Mouse (Mus musculus) fibroblast of lung, adult 2 months (primary cell): ENCODE data around the gene Fgf8.
A peak's percentile ranks its signal among the peaks of the same experiment; 100 is the strongest.

Experiments
- DNase-seq: peaks from one replicate; pipeline ENCODE4 v3.0.0-alpha.2; 2011; ENCODE audit warnings: low read depth

Fgf8 gene

DNA sequence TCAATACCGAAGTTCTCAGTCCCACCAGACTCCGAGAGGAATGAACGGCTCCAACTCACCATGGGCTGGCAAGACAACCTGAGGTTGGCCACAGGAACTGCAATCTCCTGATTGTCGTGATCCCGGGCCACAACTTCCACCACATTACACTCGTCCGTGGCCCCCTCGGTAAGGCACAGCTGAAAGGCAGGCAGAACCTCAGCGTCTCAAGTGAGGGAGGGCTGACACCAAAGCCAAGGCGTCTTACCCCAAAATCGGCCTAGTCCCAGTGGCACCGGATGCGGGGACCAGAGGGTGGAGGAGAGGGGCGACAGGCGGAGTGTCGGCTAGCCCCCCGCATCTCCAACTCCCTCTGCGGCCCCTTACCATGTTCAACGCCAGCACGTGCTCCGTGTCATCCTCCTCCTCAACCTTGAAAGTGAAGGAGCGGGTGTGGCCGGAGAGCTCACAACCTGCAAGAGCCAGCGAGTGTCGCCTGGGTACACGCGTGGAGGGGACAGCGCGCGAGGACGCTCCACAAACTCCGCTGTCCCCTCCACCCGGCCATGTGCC, 6.1 kb upstream of the Fgf8 start:
- DNase-seq = no peak

DNA sequence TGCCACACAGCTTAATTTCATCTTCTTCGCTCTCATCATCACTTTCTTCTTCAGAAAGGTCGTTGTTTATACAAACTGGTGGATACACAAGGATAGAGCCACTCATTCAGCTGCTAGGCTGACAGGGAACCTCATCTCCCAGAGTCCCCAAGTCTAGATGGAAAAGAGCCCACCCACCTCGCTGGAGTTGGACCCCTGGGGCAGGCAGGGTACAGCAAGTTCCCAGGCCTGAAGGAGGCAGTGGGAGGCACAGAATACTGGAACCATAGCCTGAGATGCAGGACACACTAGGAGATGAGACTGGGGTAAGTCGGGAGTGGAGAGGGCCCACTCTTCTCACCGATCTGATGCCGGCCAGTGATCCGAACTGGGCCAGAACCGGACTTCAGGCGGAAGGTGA, 5.5 kb upstream of the Fgf8 start:
- no peak for DNase-seq

DNA sequence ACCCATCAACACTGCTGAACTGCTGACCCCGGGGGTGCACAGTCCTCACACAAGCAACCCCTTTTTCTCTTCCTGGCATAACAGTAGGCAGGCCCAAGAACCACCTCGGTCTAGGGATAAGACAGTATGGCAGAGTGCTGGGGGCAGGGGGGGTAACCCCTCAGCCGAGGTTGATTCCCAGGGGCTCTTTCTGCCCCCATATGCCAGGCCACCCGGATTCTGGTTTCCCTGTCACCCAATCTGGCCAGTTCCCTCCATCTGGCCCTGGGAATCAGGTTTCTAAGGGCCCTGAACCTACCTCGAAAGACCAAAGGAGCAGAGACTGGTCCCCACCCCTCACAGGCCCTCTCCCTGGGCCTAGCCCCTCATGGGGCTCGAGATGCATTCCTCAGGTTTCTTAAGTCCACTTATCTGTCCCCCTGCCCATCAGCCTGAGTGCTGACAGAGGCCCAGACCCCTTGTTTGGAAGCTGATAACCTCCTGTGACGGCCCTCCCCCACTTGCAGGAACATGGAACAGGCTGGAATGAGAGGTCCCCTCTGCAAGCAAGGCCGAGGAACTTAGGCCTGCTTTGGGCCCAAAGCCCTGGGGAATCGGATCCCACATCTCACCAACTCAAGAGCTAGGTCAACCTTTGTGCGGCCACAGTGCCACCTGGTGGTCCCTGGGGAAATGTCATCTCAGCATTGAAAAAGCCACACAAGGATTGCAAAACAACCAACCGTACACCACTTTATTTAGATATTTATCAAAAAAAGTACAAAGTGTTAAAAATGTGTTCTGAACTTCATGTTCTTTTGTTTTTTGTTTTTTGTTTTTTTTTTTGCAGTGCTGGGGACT, 4.5 kb upstream of the Fgf8 start:
- DNase-seq = peak; percentile 67

DNA sequence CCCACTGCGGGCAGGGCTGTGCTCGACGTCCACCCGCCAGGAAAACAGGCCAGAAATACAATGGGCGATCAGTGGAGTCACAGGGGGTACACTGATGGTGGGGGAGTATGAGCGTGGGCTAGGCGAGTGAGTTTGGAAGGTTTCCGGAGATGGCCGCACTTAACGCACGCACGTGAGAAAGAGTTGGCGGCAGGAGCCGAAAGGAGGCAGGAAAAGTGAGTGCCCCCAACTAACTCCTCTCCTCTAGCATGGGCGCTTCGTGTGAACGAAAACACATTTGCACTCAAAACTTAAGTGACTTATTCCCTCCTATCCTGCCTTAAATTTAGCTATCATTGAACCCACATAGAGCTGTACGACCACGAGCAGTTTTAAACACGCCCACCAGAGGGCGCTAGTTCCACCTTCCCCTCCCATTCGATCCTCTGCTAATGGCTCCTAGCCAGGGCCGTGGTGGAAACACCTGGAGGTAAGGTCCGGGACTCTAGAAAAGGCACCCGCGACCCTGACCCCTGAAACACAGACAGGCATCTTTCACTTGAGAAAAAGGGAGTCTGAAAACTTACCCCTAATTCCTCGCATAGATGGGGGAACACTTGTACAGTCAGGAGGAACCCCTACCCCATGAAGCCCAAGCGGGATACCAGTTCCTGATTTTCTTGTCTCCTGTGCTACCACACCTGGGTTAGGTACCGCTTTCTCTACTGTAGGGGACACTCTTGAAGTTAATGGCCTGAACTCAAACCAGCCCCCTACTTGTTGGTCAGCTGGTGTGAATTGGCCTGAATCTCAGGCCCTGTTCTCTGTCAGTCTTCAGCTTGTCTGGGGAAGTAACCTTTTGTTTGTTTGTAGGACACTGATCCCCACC, 3.7 kb upstream of the Fgf8 start:
- DNase-seq = peak; percentile 22

DNA sequence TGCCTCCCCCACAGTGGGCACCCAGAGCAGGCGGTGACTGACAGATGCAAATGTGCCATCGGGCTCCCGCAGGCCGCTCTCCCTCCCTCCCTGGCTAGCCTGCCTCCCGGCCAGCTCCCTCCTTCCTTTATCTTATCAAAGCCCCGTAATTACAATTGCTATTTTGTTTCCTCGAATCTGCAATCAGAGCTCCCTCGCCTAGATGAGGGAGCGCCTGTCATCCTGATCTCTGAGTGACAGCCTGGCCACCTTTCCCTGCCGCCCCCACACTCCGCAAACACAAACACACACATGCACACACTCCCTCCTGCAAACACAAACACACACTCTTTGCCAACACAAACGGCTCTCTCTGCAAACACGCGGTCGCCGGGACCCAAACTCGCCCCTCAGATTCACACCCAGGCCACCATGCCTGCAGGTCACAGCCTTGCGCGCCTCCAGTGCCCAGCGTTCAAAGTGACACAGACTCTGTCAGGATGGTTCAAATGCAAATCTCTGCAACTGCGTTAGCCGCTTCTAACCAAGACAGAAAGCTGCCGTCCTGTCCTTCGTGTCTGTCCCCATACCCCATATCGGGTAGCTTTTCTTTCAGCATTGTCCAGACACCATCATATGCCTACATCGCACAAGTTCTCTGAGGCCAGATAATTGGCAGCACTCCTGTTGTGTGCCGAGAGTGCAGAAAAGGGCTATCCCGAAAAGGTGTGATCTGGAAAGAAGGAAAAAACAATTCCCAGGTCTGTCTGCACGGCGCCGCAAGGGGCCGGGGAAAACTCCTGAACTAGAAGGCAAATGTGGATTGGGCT, 2.8 kb upstream of the Fgf8 start:
- no peak for DNase-seq

DNA sequence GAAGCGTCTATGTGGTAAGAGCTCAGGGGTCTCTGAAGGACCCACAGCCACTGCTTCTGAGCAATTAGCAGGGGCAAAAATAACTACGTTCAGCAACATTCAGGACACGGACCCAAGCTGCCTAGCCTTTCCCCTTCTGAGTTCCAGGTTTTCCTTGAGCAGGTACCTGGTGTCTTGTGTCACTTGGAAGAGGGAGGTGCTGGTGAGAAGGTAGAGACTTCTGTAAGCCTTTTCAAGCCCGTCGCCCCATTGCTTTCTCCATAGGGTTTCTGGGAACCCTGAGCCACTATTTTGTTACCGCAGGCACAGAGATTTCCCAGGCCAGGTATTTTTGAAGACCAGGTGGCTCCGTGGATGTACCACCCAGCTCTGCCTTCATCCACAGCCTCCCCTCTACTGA, 904 bp upstream of the Fgf8 start:
- DNase-seq = no peak

DNA sequence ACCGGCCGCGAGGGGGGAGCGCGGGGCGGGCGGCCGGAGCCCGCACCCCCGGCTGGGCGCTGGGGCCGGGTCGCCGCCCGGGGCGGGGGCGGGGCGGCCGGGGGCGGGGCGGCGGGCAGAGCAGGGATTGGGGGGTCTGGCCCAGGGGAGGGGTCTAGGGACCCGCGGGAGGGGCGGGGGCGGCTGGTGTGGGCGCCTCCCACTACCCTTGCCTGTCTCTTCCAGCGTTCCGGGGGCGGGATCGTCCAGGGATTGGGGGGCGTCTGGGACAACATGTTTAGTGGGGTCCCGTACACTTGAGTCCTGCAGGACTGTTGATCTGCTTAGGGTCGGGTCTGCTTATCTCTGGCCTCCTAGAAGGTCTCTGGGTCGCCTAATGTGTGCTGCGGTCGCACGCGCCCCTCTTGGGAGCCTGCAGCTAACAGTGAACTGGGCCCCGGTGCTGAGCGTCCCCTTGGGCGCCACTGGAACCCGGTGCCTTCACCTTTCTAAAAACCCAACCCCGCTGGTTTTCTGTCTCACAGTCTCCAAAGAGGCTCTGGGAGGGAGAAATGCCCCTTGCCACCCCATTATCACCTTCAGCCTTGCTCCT, 365 bp upstream of the Fgf8 start:
- no peak for DNase-seq

DNA sequence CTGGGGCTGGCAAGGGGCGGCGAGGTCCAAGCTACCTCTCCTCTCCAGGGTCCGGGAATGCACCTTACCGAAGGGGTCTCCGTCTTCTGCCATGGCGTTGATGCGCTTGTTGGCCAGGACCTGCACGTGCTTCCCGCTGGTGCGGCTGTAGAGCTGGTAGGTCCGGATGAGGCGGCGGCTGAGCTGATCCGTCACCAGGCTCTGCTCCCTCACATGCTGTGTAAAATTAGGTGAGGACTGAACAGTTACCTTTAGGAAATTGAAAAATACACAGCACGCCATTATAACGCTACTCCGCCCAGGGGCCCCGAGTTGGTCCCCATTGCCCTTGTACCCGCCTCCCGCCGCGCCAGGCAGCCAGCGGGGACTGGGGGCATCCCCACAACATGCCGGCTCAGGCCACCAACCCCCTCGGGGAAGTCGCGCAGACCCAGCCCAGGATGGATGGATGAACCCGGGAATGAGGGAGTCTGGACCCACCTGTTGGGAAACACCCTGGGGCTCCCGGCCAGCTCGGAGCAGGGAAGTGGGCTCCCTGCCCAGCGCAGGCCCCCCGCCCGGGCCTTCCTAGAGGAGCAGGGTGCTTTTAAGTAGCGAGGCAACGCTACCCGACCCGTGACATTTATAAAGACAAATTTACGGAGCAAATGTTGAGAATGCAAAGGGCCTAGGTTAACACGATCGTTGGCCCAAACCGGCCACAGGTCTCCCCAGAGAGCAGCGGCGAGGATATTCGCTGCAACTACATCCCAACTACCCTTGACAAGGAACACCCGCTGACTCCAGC, 1.1 kb downstream of the Fgf8 start:
- DNase-seq = no peak

DNA sequence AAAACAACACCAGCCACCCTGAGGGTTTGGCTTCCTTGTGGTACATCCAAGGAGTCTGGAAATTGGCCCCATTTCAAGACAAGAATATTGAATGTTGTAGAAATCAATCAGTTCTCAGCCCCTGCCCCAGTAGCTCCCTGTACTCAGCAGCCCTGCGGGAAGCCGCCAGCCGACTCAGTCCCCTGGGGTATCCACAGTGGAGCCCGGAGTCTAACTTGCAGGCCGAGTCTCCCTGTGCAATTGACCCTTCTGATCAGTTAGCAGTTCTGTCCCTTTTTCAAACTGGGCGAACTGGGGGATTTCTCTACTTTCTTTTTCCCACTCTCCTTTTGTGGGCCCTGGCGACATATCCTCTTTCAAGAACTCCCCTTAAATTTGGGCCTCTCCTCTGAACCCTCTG, 1.9 kb downstream of the Fgf8 start:
- no peak for DNase-seq

DNA sequence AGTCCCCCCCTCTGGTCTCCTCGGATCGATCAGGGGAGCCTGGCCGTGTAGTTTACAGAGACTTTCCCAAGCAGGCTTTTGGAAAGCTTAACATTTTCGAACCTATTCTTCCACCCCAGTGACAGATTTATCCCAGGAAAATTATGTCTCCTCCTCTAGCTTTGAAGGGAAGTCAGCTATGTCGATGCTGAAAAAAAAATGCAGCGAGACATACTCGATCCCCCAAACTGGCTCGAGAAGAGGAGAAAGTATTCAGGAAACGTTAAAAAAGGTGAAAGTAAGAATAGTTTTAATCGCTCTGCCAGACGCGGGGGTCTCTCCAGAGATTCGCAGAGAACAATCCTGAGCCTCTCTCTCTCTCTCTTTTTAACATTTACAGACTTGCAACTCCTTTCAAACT, 2.5 kb downstream of the Fgf8 start:
- no peak for DNase-seq

DNA sequence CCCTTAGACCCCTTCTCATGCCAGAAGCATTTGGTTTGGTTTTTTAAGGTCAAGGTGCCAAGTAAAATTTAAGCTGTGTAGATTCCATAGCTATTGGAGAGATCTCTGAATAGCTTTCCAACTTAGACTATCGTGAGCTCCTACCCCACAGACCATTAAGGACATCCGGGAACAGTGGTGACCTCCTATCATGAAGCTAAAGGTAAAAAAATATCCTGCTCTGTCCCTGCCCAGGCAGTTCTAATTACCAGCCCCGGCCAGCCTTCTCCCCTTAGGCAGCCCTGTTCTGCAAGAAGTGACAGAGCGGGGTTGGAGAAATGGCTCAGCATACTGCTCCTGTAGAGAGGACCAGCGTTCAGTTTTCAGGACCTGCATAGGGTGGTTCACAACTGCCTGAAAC, 4.2 kb downstream of the Fgf8 start:
- no peak for DNase-seq

DNA sequence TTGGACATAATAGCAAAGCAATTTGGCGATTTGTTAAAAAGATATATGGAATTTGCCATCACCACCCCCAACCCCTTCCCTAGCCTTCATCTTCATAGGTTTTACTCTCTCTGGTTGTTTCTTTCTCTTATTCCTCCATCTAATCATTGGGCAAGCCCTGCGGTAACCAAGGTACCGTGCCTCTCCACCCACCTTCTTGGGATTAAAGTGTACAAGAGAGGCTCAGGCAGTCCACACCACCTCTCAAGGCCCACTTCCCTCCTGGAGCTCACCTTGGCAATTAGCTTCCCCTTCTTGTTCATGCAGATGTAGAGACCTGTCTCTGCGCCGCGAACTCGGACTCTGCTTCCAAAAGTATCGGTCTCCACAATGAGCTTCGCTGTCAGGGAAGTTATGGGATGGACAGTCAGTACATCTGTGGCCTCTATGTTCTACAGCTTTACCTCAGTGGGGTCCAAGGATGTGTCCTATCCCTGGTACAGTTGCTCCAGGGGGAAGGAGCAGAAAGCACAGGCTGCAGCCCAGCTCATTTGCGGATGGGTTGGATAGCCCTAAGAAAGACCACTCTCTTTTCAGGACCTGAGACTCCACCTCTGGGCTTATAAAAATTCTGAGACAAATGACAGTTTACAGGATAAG, 4.8 kb downstream of the Fgf8 start:
- no peak for DNase-seq

DNA sequence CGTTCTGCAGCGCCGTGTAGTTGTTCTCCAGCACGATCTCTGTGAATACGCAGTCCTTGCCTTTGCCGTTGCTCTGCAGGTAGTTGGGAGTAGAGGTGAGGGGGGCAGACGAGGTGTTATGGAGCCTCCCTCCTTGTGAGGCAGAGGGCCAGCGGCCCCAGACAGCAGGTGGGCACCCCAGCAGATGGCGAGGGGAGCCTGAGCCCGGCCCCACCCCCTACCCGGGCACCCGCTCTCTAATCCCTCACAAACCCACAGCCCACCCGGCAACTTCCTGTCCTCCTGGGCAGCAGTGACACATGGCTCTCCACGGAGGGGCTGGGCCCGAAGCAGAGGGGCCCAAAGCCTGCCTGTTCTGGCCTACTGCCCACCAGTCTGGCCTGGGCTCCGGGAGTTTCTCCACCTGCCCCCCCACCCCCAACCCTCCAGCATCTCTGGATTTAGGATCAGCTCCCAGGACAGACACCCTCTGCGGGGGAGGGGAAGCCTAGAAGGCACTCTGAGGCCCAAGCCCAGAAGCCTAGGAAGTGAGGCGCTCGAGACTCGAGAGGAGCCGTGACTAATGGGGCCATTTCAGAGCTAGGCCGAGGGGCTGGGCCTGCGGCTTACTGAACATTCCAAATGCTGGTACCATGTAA, 5.4 kb downstream of the Fgf8 start:
- DNase-seq = no peak

DNA sequence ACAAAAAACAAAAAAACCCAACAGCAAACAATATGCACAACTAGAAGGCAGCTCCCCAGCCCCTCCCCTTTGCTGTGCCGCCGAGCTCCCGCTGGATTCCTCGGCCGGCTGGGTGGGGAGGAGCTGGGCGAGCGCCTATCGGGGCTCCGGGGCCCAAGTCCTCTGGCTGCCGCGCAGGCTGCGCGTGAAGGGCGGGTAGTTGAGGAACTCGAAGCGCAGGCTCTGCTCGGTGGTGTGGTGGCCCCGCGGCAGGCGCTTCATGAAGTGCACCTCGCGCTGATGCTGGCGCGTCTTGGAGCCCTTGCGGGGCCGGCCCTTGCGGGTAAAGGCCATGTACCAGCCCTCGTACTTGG, 5.9 kb downstream of the Fgf8 start:
- no peak for DNase-seq

DNA sequence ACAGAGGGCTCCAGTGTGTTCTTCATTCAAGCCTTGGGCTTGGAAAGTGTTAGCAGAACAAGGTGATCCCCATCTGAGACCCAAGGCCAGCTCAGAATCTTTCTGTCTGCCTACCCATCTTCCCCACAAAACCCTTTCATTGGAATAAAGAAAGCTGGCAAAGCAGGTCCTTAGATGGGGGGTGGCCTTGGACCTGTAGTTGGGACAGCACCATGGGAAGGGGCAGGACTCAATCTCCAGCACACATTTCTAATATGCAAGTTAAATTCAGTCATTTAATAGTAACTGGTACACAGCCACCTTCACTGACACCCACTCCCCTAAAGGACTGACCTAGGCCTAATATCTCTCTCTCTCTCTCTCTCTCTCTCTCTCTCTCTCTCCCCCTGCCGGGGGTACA, 6.5 kb downstream of the Fgf8 start:
- DNase-seq = no peak

DNA sequence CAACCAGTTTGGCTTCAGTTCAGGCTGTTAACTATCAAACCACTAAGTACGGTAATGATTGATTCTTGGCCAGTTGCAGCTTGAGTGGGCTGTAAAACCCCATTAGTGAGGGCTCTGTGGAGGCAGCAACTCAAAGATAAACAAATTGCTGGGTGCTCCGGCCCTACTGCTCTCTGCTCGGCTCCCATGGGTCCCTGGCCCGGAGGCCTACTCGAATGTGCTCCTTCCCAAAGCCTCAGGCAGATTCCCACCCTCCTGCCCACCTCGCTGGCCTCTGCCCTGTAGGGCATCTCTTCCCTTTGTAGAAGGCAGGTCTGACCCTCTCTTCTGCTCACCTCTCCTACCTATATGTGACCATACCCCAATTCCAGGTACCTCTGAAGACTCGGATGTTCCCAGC, 8.0 kb downstream of the Fgf8 start:
- no peak for DNase-seq

DNA sequence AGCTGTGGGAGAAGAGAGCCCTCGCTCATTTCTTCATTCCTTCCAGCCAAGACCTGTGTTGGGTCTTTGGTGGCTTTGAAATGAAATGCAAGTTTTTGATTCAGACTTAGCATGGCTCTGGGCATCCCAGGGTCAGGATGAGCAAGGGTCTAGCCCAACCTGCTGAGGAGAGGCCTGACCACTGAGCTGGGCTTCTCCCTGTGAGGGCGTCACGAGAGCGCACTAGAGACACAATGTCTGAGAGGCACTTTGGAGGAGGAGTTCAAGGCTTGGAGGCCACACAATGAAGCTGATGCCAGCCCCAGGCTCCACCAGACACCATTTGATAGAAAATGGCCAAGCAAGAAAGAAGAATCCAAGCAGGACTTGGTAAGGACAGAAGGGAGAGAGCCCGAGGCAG, 8.5 kb downstream of the Fgf8 start:
- no peak for DNase-seq

DNA sequence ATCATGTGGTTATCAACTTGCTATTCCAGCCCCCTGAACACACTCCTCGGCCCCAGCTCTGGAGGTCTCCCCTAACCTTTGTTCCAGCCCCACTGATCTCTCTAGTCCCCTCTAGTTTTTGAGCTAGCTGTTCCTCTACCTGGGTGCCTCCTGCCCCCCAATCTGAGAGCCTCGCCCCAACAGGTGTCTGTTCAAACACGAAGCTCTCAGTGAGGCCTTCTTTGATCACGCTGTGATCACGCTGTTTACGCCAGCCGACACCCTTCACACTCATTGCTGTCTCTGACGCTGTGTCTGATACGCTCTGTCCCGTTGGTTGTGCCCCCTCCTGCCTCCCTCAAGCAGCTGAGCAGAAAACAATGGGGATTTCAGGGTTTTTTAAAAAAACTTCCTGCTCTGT, 9.2 kb downstream of the Fgf8 start:
- no peak for DNase-seq

DNA sequence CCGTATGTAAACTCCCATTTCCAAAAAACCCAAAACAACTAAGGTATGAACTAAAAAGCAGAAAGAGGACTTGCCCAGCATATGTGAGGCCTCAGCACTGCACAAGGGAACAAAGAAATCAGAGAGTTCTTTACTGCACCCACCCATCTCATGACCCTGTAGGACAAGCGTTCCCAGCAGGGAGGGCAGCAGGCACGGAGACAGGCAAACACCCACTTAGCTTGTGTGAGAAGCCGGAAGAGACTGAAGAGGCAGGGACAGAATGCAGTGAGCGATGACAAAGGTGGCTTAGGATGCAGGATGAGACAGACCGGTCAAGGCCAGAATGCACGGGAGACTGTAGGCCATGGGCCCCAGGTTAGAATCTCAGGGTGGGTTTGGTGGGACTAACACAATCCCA, 11.1 kb downstream of the Fgf8 start:
- no peak for DNase-seq

DNA sequence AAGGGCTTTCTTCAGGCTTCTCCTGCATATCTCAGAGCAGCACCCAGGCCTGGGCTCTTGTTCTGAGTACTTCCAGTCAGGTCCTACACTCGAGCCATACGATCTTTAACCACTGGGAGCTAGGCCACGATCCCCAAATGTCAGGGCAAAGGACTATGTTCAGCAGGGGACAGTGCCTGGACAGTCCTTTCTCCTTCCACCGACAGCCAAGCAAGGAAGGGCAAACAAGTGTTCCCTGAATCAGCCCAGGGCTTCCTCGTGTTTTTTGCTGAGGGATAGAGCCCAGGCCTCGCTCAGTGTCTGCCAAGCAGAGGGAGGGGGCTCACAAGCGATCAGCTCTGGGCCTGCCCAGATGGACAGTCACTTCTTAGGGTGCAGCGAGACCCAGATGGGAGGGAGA, 12.7 kb downstream of the Fgf8 start:
- DNase-seq = no peak
